Mouse (Mus musculus): Measurements from ENCODE around the gene Nubp1.

Gene Nubp1

DNA sequence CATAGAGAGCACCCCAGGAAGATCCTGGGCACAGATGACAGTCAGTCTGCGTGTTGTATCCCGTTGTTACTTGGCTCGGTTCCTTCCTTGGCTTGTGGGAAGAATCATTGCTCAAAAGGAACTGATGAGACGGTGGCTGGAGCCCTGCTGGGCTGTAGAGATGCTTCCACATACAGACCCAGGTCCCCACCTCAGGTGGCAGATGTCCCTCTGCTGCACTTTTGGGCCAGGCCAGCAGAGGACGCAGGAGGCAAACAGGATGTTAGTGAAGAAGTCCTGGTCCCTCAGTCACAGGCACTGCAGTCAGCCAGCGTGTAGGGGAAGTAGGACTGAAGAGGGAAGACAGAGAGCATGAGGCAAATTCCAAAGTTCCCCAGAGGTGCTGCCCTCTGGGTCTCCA lies 4.2 kb downstream of the Nubp1 start:
- intact Hi-C loops (cut with DNase I): loop anchor here (5.0 kb wide), 1 partner anchor 106 kb away; no protein-coding TSS in a partner anchor

GRCm38 (mm10) chr16:10416866-10417265 lies 5.1 kb downstream of the Nubp1 start:
- intact Hi-C loops (cut with DNase I): loop anchor here (5.0 kb wide), 1 partner anchor 105 kb away; no protein-coding TSS in a partner anchor

DNA sequence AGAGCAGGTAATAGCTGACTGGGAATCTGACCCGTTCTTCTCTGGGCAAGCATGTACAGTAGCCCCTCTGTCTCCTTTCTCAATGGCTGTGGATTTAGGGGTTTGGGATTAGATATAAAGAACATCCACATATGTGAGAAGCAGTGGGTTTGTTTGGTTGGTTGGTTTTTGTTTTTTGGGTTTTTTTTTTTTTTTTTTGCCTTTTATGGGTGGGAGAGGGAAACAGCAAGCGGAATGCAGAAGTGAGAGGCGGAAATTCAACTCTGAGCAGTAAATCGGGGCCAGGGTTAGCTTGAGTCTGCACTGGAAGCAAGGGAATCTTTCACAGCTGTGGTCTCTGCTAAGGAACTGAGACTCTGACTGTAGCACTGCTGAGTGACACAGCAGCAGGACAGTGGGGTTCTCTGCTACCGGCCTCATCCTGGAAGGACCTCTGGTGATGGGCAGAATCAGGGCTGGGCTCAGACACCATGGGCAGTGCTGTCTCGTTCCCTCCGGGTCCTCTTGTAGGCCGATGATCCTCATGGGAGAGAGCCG lies 6.0 kb downstream of the Nubp1 start:
- intact Hi-C loops (cut with DNase I): loop anchor here (5.0 kb wide), 1 partner anchor 105 kb away; no protein-coding TSS in a partner anchor

- intact Hi-C loops (cut with DNase I): no loop called here
These were observed 8.8 kb downstream of the Nubp1 start for GRCm38 (mm10) chr16:10420447-10421054.

GRCm38 (mm10) chr16:10431911-10432310 lies 20.2 kb downstream of the Nubp1 start:
- intact Hi-C loops (cut with DNase I): no loop called here

DNA sequence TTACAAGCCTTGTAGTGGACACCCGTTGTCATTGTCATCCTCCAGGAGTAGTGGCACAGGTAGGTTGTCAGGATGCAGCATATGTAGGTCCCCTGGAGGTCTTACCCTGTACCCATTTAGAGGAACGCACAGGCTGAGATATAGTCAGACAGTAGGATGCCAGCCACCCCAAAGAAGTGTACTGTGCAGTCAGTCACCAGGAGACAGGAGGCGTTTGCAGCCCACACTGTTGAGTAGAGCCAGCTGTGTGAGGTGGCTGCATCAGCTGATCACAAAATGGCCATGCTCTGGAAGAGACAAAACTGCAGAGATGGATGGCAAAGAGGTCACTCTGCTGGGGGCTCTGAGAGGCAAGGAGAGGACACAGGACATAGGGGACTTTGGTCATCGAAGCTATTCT lies 20.6 kb downstream of the Nubp1 start:
- intact Hi-C loops (cut with DNase I): no loop called here

DNA sequence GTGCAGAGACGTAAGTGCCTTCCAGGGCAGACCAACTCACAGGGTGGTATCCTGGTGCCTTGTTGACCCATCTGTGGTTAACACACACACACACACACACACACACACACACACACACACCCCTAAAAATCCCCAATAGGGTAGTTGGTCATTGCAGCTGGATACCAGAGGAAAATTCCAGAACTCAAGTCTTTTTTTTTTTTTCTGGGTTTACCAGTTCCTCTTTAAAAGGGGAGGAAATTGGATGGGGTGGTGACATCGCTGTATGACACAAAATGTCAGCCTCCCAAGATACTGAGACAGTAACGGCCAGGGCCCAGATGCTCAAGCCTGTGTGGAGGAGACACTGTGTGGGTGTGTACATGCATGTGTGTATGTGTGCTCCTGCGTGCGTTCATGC lies 21.6 kb downstream of the Nubp1 start:
- intact Hi-C loops (cut with DNase I): no loop called here

GRCm38 (mm10) chr16:10436166-10436565 lies 24.4 kb downstream of the Nubp1 start:
- intact Hi-C loops (cut with DNase I): no loop called here

DNA sequence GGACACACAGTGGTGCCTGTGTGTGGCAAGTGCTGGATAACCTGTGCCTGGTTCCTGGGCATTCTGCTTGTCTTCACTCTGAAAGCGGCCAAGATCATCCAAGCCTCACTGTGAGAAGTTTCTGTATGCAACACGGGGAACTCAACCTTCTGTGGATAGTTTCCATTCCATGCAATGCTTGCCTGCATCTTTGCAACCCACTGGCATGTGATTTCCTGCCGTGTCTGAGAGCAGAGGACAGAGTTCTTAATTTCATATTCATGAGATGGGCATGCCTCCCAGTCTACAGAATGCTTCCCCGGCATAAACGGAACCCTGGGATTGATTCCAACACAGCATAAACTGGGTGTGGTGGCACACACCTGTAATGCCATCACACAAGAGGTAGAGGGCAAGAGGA lies 26.3 kb downstream of the Nubp1 start:
- intact Hi-C loops (cut with DNase I): no loop called here

DNA sequence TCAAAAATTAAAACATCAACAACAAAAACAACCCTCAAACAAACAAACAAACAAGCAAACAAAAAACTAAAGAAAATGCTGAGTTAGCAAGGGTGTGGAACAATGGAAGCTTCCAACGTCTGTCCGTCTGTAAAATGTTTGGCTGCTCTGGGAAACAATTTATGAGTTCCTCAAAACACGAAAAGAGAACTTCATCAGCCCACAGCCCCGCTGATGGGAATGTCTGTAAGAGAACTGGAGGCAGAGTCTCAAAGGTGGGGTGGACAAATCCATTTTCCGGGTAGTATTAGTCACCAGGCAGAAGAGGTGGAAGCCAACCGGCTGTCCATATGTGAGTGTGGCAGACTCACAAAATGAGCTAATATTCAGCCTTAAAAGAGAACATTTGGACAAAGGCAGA lies 29.6 kb downstream of the Nubp1 start:
- intact Hi-C loops (cut with DNase I): no loop called here

DNA sequence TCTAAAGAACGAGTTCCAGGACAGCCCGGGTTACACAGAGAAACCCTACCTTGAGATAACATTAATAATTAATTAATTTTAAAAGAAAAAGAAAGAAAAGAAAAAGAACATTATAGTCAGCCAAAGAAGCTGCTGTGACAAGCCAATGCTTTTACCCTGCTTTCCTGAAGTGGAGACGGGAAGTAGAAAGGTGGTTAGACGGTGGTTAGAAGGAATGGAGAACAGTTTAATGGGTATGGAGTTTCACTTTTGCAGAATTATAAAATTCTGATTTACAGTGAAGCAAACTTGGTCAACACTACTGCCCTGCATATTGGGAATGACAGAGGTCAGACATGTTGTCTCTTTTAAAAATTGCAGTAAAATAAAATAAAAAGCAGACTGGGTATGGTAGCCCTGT lies 30.0 kb downstream of the Nubp1 start:
- intact Hi-C loops (cut with DNase I): no loop called here

DNA sequence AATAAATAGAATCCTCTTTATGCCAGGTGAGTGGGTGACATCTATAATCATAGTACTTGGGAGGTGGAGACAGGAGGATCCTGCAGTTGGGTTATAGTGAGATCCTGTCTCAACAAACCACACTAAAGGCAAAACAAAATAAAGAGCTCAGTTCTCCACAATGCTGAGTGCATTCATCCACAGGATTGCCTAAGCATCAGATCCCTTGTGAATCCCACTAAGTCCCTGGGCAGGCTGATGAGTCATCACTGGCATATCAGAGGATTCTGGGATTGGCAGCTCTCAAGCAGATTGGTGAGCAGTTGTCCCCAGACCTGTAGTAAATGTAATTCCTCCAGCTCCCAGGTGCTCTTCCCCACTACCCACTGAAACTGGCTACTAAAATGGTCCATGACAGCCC lies 32.0 kb downstream of the Nubp1 start:
- intact Hi-C loops (cut with DNase I): no loop called here

GRCm38 (mm10) chr16:10446573-10447263 lies 35.0 kb downstream of the Nubp1 start:
- intact Hi-C loops (cut with DNase I): no loop called here

- intact Hi-C loops (cut with DNase I): no loop called here
These were observed 35.5 kb downstream of the Nubp1 start, which contains the start of gene Tvp23a for GRCm38 (mm10) chr16:10447264-10447594. Gene Tvp23a, minus strand, starts transcription at chr16:10447362.

DNA sequence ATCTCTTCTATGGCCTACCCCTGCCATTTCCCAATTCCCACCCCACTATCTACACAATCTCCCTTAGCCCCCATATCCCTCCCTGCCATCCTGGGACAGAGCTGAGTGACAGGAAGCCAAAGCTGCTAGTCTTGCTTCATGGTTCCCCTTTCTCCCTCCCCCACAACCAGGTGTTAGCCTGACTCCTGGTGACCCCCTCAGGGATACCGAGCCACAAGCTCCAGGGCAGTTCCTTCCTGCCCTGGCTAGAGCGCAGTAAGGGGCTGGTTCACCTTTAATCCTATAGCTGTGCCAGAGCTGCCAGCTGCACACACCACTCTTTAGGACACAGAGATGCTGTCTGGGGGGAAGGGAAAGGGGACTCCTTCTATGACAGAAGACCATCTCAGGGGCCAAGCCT lies 36.0 kb downstream of the Nubp1 start:
- intact Hi-C loops (cut with DNase I): no loop called here

DNA sequence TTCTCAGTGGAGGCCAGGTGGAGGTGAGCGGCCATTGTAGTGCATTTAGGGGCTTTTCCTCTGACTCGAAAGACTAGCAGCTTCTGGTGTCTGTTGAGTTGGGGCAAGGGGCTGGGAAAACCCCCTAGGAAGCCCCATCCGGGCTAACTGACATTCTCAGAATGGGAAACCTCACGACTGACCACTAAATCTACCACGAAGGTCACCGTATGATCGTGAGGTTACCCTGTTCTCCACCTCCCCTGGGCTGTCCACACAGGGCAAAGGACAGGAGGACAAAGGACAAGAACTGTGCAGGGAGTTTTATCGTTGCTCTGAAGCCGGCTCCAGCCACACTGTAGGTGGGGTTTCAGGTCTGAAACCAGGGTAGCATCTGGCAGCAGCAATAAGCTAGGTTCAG lies 37.2 kb downstream of the Nubp1 start:
- intact Hi-C loops (cut with DNase I): no loop called here

GRCm38 (mm10) chr16:10451906-10452305 lies 40.2 kb downstream of the Nubp1 start:
- intact Hi-C loops (cut with DNase I): no loop called here

GRCm38 (mm10) chr16:10452445-10452896 lies 40.7 kb downstream of the Nubp1 start:
- intact Hi-C loops (cut with DNase I): no loop called here

DNA sequence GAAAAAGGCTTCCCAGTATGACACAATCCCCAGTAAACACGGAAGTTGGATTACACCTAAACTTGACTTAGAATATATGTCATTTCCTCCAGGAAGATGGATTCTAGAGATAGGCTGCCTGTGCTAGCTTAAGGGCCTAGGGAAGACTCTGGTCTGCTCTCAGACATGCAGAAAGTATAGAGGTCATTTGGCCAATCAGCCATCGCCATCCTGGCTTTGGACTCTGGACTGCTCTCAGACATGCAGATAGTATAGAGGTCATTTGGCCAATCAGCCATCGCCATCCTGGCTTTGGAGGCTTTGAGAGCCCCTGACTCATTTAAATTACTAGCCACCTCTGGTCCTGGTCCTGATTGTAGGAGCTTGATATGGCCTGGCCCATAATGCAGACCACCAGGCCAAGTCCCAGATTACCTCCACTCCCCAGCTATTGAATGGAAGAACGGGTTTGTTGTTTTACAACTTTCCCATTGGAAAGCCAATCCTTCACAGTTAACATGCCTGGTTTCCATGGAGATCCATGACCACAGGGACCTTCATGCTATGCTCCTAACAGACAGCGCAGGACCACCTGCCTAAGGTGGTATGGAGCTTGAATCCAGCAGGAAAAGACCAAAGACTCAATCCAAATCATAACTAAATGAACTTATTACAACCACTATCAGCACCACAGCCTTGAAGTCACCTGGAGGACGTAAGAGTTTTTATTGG lies 42.3 kb downstream of the Nubp1 start:
- intact Hi-C loops (cut with DNase I): no loop called here

- intact Hi-C loops (cut with DNase I): no loop called here
These were observed 42.8 kb downstream of the Nubp1 start for GRCm38 (mm10) chr16:10454583-10454974.

DNA sequence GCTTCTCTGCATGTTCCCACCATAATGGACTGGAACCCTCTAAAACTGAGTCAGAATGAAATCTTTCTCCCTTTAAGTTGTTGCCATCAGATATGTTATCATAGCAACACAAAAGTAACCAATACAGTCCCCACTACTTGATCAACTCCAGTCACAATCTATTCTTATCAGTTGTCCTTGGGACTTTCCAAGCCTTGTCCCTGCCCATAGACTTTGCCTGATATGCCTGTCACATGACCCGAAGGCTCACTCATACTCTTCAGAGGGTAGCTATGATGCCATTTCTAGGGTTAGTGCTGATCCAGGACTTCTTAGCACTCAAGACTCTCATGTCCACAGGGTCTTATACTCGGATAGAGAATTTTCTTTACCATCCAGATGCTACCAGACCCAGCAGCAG lies 48.4 kb downstream of the Nubp1 start:
- intact Hi-C loops (cut with DNase I): no loop called here

DNA sequence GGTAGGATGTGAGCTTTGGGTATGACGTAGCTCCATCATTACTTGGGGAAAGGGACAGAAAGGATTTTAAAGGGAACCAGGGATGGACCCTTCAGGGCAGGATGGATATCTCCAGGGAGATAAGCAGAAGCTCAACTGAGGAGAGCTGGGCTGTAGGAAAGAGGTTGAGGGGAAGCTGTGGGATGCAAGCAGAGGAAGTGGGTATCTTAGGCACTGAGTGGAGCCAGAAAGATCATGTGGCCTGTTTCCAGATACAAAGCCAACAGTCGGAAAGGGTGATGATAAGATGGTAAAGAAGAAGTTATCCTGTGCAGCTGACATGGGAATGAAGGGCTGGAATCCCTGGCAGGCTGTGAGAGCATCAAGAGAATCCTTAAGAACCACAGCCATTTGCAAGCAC lies 49.4 kb downstream of the Nubp1 start:
- intact Hi-C loops (cut with DNase I): no loop called here
